Mouse (Mus musculus) frontal cortex, adult (tissue): ENCODE measurements at regions not wholly inside any gene's neighbourhood (a gene's known extent, or its start where the extent isn't known, plus 50 kb on each side); places are given as distances from the start of the nearest gene placed in this dataset.
A peak's percentile ranks its signal among the peaks of the same experiment; 100 is the strongest.

ENCODE experiments used
- ATAC-seq: cut with Nextera tagmentation; 2 replicates; pipeline ENCODE4 v1.9.2; 2017; ENCODE audit warnings: mild to moderate bottlenecking, moderate library complexity, mixed read lengths; ENCODE audit not compliant: low TSS enrichment

- ATAC-seq: no peak
These were observed 56.9 kb upstream of the Sox2 start for GRCm38 (mm10) chr3:34593279-34593678.

DNA sequence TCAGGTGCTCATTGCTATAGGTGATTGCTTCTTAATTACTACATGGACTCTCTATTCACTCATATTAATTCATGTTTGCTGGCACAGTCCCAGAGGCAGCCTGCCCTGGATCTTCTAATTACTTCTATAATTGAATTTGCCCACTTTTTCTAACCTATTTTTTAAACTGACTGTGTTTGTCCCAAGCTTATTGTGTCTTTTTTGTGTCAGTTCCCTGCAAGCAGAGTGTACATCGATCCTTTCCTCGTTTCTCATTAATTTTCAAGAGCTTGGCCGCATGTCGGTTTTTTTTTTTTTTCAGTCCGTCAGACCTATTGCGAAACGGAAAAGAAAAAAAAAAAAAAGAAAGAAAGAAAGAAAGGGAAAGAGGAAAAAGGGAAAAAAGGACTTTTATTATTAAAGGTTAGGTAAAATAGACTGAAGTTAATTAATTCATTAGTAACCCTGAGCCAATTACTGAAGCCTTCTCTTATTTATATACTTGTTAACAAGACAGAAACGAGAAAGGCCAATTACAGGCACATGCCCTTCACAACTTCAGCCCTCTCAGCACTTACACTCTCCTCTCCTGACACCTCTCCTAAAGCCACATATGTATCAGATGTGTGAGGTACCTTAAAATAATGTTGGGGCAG is 72.2 kb upstream of the Sox2 start:
- no peak for ATAC-seq

- no peak for ATAC-seq
These were observed 73.1 kb upstream of the Sox2 start for GRCm38 (mm10) chr3:34577115-34577514.

- no peak for ATAC-seq
These were observed 74.0 kb upstream of the Sox2 start for GRCm38 (mm10) chr3:34576159-34576558.

GRCm38 (mm10) chr3:34574711-34575350 is 75.4 kb upstream of the Sox2 start:
- ATAC-seq: no peak

DNA sequence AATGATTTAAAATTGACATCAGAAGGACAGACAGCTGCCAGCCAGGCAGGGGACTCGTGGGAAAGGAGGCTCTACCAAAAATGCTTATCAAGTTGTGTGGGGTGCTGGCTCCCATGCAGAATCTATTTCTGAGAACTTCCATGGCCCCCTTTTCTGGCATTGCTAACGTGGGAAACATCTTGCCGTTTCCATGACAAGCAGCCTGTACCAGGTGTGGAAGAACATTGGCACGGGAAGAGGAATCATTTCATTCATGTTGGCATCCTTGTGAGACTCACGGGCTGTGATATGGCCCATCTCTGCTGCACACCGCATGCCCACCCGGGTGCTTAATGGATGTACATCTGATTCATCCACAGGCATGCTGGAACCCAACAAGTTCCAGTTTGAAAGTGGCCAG is 76.9 kb upstream of the Sox2 start:
- ATAC-seq: no peak

GRCm38 (mm10) chr3:34572081-34572480 is 78.1 kb upstream of the Sox2 start:
- ATAC-seq: peak; percentile 87

DNA sequence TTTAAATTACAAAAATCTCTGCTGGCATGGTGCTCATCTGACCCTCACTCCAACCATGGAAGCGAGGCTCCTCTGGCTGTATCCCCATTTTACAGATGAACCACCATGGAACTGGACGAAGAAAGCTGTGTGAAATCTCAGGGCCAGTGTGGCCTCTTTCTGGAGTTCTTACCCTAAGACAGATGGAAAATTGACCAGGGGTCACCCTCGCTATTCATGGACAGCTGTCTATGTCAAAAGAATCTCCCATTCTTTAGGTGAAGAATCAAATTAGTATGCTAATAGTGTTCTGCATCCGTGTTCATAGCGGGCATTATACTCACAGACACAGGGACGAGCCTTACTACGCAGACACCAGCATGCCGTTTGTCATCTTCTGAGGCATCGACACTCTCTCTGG is 78.6 kb upstream of the Sox2 start:
- ATAC-seq: no peak

- 0 out of 2 replicates have a peak, but pooled peaks have one; percentile 13 for ATAC-seq
These were observed 80.2 kb upstream of the Sox2 start for GRCm38 (mm10) chr3:34569998-34570397.

DNA sequence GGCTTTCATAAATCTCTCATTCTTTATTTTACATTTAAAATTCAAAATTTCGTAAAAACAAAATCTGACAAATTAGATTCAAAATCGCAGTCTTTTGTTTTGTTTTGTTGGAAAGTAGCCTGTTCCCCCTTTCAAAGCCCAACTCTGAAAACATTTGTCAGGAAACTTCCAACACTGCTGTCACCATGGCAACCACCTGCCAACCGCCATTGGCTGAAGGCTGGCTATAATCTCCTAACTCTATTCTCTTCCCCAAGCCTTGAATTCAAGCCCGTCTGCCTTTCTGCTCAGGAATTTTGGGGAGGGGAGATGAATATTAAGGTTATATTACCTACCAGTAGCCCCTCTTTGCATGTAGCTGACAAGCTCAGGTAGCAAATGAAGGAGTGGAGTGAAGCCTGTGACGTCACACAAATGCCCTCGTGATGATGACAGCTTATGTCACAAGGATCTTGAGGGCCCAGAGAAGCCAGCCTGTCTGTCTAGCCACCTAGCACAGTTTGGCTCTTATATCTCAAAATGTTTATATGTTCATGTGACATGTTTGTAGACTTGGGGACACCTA is 82.0 kb upstream of the Sox2 start:
- no peak for ATAC-seq

- no peak for ATAC-seq
These were observed 84.8 kb upstream of the Sox2 start for GRCm38 (mm10) chr3:34565386-34565785.

DNA sequence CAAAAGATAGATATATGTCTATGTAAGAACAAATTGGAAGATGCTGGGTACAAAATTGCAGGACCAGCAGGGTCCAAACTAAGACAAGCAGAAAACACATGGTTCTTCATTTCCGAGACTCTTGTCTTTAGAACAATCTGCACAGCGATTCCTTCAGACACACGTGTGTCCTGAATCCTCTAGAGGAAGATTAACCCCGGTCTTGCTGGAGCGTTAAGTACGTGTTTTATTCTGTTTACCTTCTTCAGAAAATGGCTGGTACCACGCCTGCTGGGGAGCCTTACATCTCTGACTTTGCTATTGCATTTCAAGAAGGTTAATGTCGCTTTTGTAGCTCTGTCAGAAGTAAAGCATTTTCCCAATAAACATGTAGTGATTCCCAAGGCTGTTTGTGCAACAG is 87.3 kb upstream of the Sox2 start:
- ATAC-seq: no peak

- ATAC-seq: no peak
These were observed 88.5 kb upstream of the Sox2 start for GRCm38 (mm10) chr3:34561709-34562108.

DNA sequence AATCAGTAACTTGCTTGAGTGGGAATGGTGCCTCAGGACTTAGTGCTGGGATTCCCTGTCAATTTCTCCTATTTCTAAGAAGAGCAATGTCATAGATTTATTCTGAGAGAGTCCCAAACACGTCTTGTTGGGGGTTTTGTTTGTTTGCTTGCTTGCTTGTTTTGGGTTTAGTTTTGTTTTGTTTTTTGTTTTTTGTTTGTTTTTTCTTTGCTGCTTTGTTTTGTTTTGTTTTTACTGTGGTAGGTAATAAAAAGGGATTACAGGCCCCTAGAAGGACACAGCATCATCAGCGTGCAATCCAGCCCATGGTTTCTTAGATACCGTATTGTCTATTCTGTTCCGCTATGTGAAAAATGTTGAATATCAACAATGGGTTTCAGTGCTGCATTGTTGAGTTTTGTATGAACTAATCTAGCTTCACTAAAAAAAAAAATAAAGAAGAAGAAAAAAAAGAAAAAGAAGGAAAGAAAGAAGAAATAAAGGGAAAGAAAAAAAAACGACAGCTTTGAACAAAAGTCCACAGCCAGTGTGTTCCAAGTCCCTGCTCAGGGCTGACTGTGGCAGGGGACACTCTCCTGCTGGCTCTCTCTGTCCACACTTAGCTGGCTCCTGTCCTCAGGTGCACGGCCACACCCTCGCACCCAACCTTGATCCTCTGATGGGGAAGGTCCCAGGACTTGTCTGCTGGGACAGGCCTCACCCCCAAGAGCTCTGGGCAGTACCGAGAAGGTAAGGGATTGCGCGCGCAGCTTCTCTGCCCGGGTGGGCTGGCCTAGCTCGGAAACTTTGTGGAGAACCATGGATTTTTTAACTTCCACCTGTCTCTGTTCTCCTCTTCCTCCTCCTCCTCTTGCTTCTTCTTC is 90.1 kb upstream of the Sox2 start:
- ATAC-seq: no peak

DNA sequence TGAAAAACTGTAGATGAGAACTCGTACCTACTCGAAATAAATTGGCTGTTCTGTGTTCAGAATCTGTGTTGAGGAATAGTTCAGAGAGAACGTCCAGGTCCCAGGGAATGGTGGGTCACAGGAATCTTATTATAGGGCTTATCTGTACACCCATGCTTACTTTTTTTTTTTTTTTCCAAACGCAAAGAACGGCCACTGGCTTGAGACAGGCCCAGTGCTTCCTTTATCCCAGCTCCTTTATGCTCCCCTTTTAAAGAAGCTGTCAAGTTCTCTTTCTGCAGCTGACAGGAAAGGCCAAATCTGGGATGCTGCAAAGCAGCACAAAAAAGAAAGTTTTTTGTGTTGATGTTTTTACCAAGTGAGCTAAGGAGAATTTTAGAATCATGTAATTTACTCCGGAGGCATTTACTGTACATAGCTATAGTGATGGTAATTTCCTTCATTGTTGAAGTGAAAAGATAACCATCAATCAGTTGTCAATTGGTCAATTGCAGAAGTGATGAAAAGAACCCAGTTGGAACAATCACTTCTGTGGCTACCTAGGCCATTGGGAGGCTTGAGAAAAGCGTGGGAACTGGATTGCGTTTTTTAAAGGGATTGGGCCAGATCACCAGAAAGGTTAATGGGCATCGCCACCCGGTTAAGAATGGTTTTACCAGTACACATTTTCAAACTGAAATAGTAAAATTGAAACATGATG is 91.2 kb upstream of the Sox2 start:
- no peak for ATAC-seq

GRCm38 (mm10) chr3:34552542-34553208 is 97.5 kb upstream of the Sox2 start:
- no peak for ATAC-seq

- no peak for ATAC-seq
These were observed 99.1 kb upstream of the Sox2 start for GRCm38 (mm10) chr3:34551069-34551468.

DNA sequence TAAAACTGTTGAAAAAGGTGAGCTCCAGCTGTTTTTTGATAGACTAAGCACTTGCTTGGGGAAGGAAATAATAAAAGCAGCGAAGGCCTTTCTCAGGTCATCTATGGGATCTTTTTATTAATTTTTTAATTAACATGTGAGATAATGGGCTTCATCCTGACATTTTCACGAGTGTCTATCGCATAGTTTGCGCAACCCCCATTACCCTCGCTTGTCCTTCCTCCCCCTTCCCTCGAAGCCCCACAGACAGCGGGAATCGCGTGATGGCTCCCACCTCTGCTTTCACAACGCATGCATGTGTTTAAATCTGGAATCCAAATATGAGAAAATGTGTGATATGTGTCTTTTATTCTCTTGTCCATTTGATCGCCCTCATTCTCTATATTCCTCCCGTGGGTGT is 100.0 kb upstream of the Sox2 start:
- no peak for ATAC-seq

- peak; percentile 64 for ATAC-seq
These were observed 117.8 kb upstream of the Sox2 start for GRCm38 (mm10) chr3:34532451-34532850.

DNA sequence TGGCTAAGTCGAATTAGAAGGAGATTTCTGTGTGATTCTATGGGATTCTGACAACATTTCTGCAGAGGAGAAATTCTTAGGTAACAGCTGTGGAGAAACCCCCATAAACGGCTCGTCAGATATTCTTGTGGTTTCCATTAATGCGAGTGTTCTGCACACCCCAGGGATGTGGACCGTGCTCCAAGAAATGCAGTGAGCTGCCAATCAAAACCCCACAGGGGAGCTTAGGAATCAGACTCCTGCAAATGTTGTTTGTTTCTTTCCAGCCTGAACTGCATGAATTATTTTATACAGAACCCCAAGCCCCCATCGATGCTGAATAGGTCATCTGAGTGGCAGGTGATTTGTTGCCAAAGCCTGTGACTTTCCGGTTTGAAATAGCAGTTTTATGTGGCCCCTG is 118.4 kb upstream of the Sox2 start:
- ATAC-seq: no peak

- ATAC-seq: no peak
These were observed 122.7 kb upstream of the Sox2 start for GRCm38 (mm10) chr3:34527546-34527945.
